Mouse (Mus musculus): ENCODE measurements around the gene Mfsd4b5.

DNA sequence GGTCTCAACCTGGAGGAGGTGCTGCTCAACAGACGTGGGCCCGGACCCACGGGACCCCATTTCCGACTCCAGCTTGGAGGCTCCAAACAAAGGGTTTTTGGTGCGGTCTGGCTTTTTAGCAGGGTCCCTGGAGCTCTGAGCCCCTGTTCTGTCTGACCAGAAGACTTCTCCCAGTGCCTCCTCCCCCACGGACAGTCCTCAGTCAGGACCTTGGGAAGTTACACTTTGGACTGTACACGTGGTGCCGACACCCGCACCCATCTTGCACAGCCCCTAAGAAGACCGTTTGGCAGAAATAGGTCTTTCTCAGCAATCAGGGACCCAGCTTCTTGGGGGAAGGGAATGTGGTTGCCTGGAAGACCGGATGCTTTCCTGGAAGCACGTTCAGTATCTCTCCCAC is at the start of gene Mfsd4b5:
- TF ChIP-seq FLI1 (IDR thresholded peaks at IDR 0.05; ENCODE audit: low read length), result no peak
- TF ChIP-seq GATA1 (IDR thresholded peaks at IDR 0.05; ENCODE audit: borderline replicate concordance, low read length), result no peak

All from megakaryocyte, embryonic 14.5 days (primary cell).